Mouse (Mus musculus): Measurements from ENCODE around the gene Ctf2. TPM values are rescaled to one million over a fixed set of nuclear protein-coding genes. Genes with fewer than 3 reads are reported as not detected.

The Ctf2 gene
- total RNA-seq, 1 experiment: 0.71 TPM

- Histone ChIP-seq H3K9ac (ENCODE audit: insufficient read depth, low read depth, low read length, poor library complexity, severe bottlenecking) (no peak overlapping the region), H3K4me3 (ENCODE audit: insufficient read depth in 1 of 2, low read depth in 1 of 2, low read length in 2 of 2, poor library complexity in 1 of 2, severe bottlenecking in 1 of 2) (no peak overlapping the region), H3K27ac (ENCODE audit: insufficient read depth, low read depth, low read length, poor library complexity, severe bottlenecking) (no peak overlapping the region), H3K4me1 (ENCODE audit: control insufficient read depth in 2 of 2, insufficient read depth in 2 of 2, low read length in 2 of 2, poor library complexity in 1 of 2) (peaks cover 0 to 13% of the 10 kb centered on the region in 2 experiments; a peak in 1 of 4 replicates), H3K36me3 (ENCODE audit: control insufficient read depth, insufficient read depth, low read length, poor library complexity, severe bottlenecking) (no peaks in the 10 kb centered on the region), H3K9me3 (ENCODE audit: control insufficient read depth, insufficient read depth, low read depth, low read length) (no peaks in the 10 kb centered on the region)
- in situ Hi-C loops (cut with MboI; ENCODE audit: low sequenced_read_pairs in 2 of 2, unreplicated experiment in 2 of 2): no loop called here
- DNase-seq (ENCODE audit: low read depth, low spot score): no peak
- TF ChIP-seq CHD2 (IDR thresholded peaks at IDR 0.05; ENCODE audit: low read depth, low read length) (no peak), MAFK (IDR thresholded peaks at IDR 0.05; ENCODE audit: insufficient read depth, low read depth, low read length) (no peak), ZNF384 (IDR thresholded peaks at IDR 0.05; ENCODE audit: low read depth, low read length) (no peak), ZC3H11A (IDR thresholded peaks at IDR 0.05; ENCODE audit: borderline replicate concordance, low read depth, low read length) (no peak), HCFC1 (IDR thresholded peaks at IDR 0.05; ENCODE audit: borderline replicate concordance, insufficient read depth, low read length) (no peak)
These were observed 45.1 kb downstream of the Ctf2 start for GRCm38 (mm10) chr7:127686740-127687449.

GRCm38 (mm10) chr7:127685304-127686018, 46.5 kb downstream of the Ctf2 start:
- DNase-seq (ENCODE audit: low read depth, low spot score): no peak
- in situ Hi-C loops (cut with MboI; ENCODE audit: low sequenced_read_pairs in 2 of 2, unreplicated experiment in 2 of 2): no loop called here
- no peaks in the 10 kb centered on the region for H3K36me3 ChIP-seq (ENCODE audit: control insufficient read depth, insufficient read depth, low read length, poor library complexity, severe bottlenecking)
- H3K9ac ChIP-seq (ENCODE audit: insufficient read depth, low read depth, low read length, poor library complexity, severe bottlenecking): no peak overlapping the region
- no peak overlapping the region for H3K4me3 ChIP-seq (ENCODE audit: insufficient read depth in 1 of 2, low read depth in 1 of 2, low read length in 2 of 2, poor library complexity in 1 of 2, severe bottlenecking in 1 of 2)
- no peak for TF ChIP-seq CHD2 (IDR thresholded peaks at IDR 0.05; ENCODE audit: low read depth, low read length)
- TF ChIP-seq HCFC1 (IDR thresholded peaks at IDR 0.05; ENCODE audit: borderline replicate concordance, insufficient read depth, low read length): no peak
- no peak for TF ChIP-seq ZNF384 (IDR thresholded peaks at IDR 0.05; ENCODE audit: low read depth, low read length)
- no peak for TF ChIP-seq MAFK (IDR thresholded peaks at IDR 0.05; ENCODE audit: insufficient read depth, low read depth, low read length)
- TF ChIP-seq ZC3H11A (IDR thresholded peaks at IDR 0.05; ENCODE audit: borderline replicate concordance, low read depth, low read length): no peak
- no peaks in the 10 kb centered on the region for H3K9me3 ChIP-seq (ENCODE audit: control insufficient read depth, insufficient read depth, low read depth, low read length)
- H3K27ac ChIP-seq (ENCODE audit: insufficient read depth, low read depth, low read length, poor library complexity, severe bottlenecking): no peak overlapping the region
- peaks cover 0 to 13% of the 10 kb centered on the region in 2 experiments; a peak in 1 of 4 replicates for H3K4me1 ChIP-seq (ENCODE audit: control insufficient read depth in 2 of 2, insufficient read depth in 2 of 2, low read length in 2 of 2, poor library complexity in 1 of 2)

- Histone ChIP-seq H3K4me3 (ENCODE audit: insufficient read depth in 1 of 2, low read depth in 1 of 2, low read length in 2 of 2, poor library complexity in 1 of 2, severe bottlenecking in 1 of 2) (no peak overlapping the region), H3K9ac (ENCODE audit: insufficient read depth, low read depth, low read length, poor library complexity, severe bottlenecking) (no peak overlapping the region), H3K4me1 (ENCODE audit: control insufficient read depth in 2 of 2, insufficient read depth in 2 of 2, low read length in 2 of 2, poor library complexity in 1 of 2) (peaks cover 0 to 9% of the 10 kb centered on the region in 2 experiments; a peak in 2 of 4 replicates), H3K36me3 (ENCODE audit: control insufficient read depth, insufficient read depth, low read length, poor library complexity, severe bottlenecking) (no peaks in the 10 kb centered on the region), H3K9me3 (ENCODE audit: control insufficient read depth, insufficient read depth, low read depth, low read length) (no peaks in the 10 kb centered on the region), H3K27ac (ENCODE audit: insufficient read depth, low read depth, low read length, poor library complexity, severe bottlenecking) (no peak overlapping the region)
- in situ Hi-C loops (cut with MboI; ENCODE audit: low sequenced_read_pairs in 2 of 2, unreplicated experiment in 2 of 2): no loop called here
- DNase-seq (ENCODE audit: low read depth, low spot score): no peak
- TF ChIP-seq CHD2 (IDR thresholded peaks at IDR 0.05; ENCODE audit: low read depth, low read length) (no peak), HCFC1 (IDR thresholded peaks at IDR 0.05; ENCODE audit: borderline replicate concordance, insufficient read depth, low read length) (no peak), ZC3H11A (IDR thresholded peaks at IDR 0.05; ENCODE audit: borderline replicate concordance, low read depth, low read length) (no peak), ZNF384 (IDR thresholded peaks at IDR 0.05; ENCODE audit: low read depth, low read length) (no peak), MAFK (IDR thresholded peaks at IDR 0.05; ENCODE audit: insufficient read depth, low read depth, low read length) (no peak)
These were observed 49.9 kb downstream of the Ctf2 start for GRCm38 (mm10) chr7:127681888-127682553.

- H3K9me3 ChIP-seq (ENCODE audit: control insufficient read depth, insufficient read depth, low read depth, low read length): no peaks in the 10 kb centered on the region
- in situ Hi-C loops (cut with MboI; ENCODE audit: low sequenced_read_pairs in 2 of 2, unreplicated experiment in 2 of 2): no loop called here
- no peak overlapping the region for H3K9ac ChIP-seq (ENCODE audit: insufficient read depth, low read depth, low read length, poor library complexity, severe bottlenecking)
- peaks cover 2 to 7% of the 10 kb centered on the region in 2 experiments; a peak in 2 of 4 replicates for H3K4me1 ChIP-seq (ENCODE audit: control insufficient read depth in 2 of 2, insufficient read depth in 2 of 2, low read length in 2 of 2, poor library complexity in 1 of 2)
- H3K36me3 ChIP-seq (ENCODE audit: control insufficient read depth, insufficient read depth, low read length, poor library complexity, severe bottlenecking): no peaks in the 10 kb centered on the region
- TF ChIP-seq HCFC1 (IDR thresholded peaks at IDR 0.05; ENCODE audit: borderline replicate concordance, insufficient read depth, low read length) (no peak), ZC3H11A (IDR thresholded peaks at IDR 0.05; ENCODE audit: borderline replicate concordance, low read depth, low read length) (no peak), ZNF384 (IDR thresholded peaks at IDR 0.05; ENCODE audit: low read depth, low read length) (no peak), MAFK (IDR thresholded peaks at IDR 0.05; ENCODE audit: insufficient read depth, low read depth, low read length) (no peak), CHD2 (IDR thresholded peaks at IDR 0.05; ENCODE audit: low read depth, low read length) (no peak)
- no peak overlapping the region for H3K4me3 ChIP-seq (ENCODE audit: insufficient read depth in 1 of 2, low read depth in 1 of 2, low read length in 2 of 2, poor library complexity in 1 of 2, severe bottlenecking in 1 of 2)
- H3K27ac ChIP-seq (ENCODE audit: insufficient read depth, low read depth, low read length, poor library complexity, severe bottlenecking): no peak overlapping the region
- DNase-seq (ENCODE audit: low read depth, low spot score): no peak
These were observed 51.4 kb downstream of the Ctf2 start for GRCm38 (mm10) chr7:127680541-127680940.
